22 mouse cellular contexts compared by ENCODE assay signal in genomic region chr12:72304347-72304688, GRCm38 (mm10).
A peak's percentile ranks its signal among the peaks of the same experiment; 100 is the strongest.
DNase-seq lines count a peak whose midpoint lies in the region; ATAC-seq and TF ChIP-seq lines count a peak whose summit lies in the region.
"Had no signal": no experiment of that assay in that cellular context is flagged by ENCODE, and none has a peak within 500 bp of the region (broad histone marks: within the 10 kb centered on the region; RNA-seq: fewer than 3 reads in every experiment).

No protein-coding gene starts in this region.

- TF ChIP-seq CTCF in testis, adult 2 months (IDR thresholded peaks at IDR 0.05; ENCODE audit: control insufficient read depth, insufficient read depth, insufficient replicate concordance, low read depth, low read length), result no peak

- TF ChIP-seq POLR2A in testis, adult 2 months (IDR thresholded peaks at IDR 0.05; ENCODE audit: control insufficient read depth, low read depth, low read length), result no peak

- H3K9ac ChIP-seq in hindbrain, embryonic 16.5 days (ENCODE audit: low read depth, low read length), result no peak overlapping the region
- H3K9ac ChIP-seq: embryonic facial prominence, embryonic 15.5 days; heart, embryonic 13.5 days; liver, embryonic 14.5 days; lung, embryonic 14.5 days; midbrain, embryonic 13.5 days had no signal

- DNase-seq in cerebellum, adult 11-12 months, result peak; percentile 26
- DNase-seq in cerebellum, adult 9-11 months, result no peak
- peak; percentile 57 for DNase-seq in layer of hippocampus, adult 9-11 months
- DNase-seq in layer of hippocampus, adult 9-10 months (ENCODE audit: low spot score), result no peak
- no peak for DNase-seq in testis, postnatal 10 days (ENCODE audit: low spot score)
- no peak for DNase-seq in urinary bladder, postnatal 10 days (ENCODE audit: low spot score)
- DNase-seq: adrenal gland, adult 8-10 months; gastrocnemius, postnatal 25 days; heart, adult 18-20 months; heart, postnatal 14 days; kidney, adult 18-20 months; lung, embryonic 14.5 days; right cerebral cortex, adult 18-20 months had no signal

- no peak for ATAC-seq in hindbrain, embryonic 16.5 days
- ATAC-seq: activated CD4-positive, CD25-positive, alpha-beta regulatory T cell, adult 4 months had no signal

- no peak overlapping the region for H3K27ac ChIP-seq in testis, adult 2 months (ENCODE audit: control insufficient read depth, insufficient read depth, low read depth, low read length)
- H3K27ac ChIP-seq in hindbrain, embryonic 16.5 days (ENCODE audit: low read depth, low read length), result peak overlapping the region; percentile 3; the same call in 1 of the 2 replicates
- H3K27ac ChIP-seq: embryonic facial prominence, embryonic 15.5 days; heart, embryonic 13.5 days; kidney, postnatal 0 days; liver, embryonic 14.5 days; midbrain, embryonic 13.5 days; neural tube, embryonic 13.5 days had no signal

- peak overlapping the region; percentile 51 for H3K4me3 ChIP-seq in testis, adult 2 months (ENCODE audit: control insufficient read depth, low read depth, low read length)
- no peak overlapping the region for H3K4me3 ChIP-seq in hindbrain, embryonic 16.5 days (ENCODE audit: low read length)
- H3K4me3 ChIP-seq: embryonic facial prominence, embryonic 15.5 days; heart, embryonic 13.5 days; midbrain, embryonic 13.5 days; neural tube, embryonic 13.5 days had no signal

- 23% methylated on average over 5 of the region's 5 CpGs for WGBS in hindbrain, embryonic 16.5 days

- H3K9me3 ChIP-seq in hindbrain, embryonic 16.5 days (ENCODE audit: control insufficient read depth, low read length), result no peaks in the 10 kb centered on the region
- H3K9me3 ChIP-seq: embryonic facial prominence, embryonic 15.5 days; heart, embryonic 13.5 days; midbrain, embryonic 13.5 days; neural tube, embryonic 13.5 days had no signal

- H3K4me2 ChIP-seq in hindbrain, embryonic 16.5 days (ENCODE audit: low read length), result no peak overlapping the region
- H3K4me2 ChIP-seq: embryonic facial prominence, embryonic 15.5 days; lung, embryonic 14.5 days; midbrain, embryonic 13.5 days had no signal

- H3K27me3 ChIP-seq in testis, adult 2 months (ENCODE audit: control insufficient read depth, insufficient read depth, low read length), result no peaks in the 10 kb centered on the region
- no peaks in the 10 kb centered on the region for H3K27me3 ChIP-seq in hindbrain, embryonic 16.5 days (replicated peaks; ENCODE audit: control insufficient read depth, insufficient read depth, low read length)
- H3K27me3 ChIP-seq: embryonic facial prominence, embryonic 15.5 days; midbrain, embryonic 13.5 days; neural tube, embryonic 13.5 days had no signal

- peaks cover 8% of the 10 kb centered on the region for H3K4me1 ChIP-seq in testis, adult 2 months (ENCODE audit: control insufficient read depth, insufficient read depth, low read length)
- peaks cover 17% of the 10 kb centered on the region for H3K4me1 ChIP-seq in hindbrain, embryonic 16.5 days (ENCODE audit: control insufficient read depth, insufficient read depth, low read depth, low read length)
- H3K4me1 ChIP-seq: embryonic facial prominence, embryonic 15.5 days; heart, embryonic 13.5 days had no signal

- no peaks in the 10 kb centered on the region; the same call in 1 of the 2 replicates for H3K36me3 ChIP-seq in testis, adult 2 months (ENCODE audit: control insufficient read depth, insufficient read depth, low read length)
- H3K36me3 ChIP-seq in hindbrain, embryonic 16.5 days (ENCODE audit: control insufficient read depth, insufficient read depth, low read length), result peaks cover 8% of the 10 kb centered on the region; the same call in 1 of the 2 replicates
- H3K36me3 ChIP-seq: embryonic facial prominence, embryonic 15.5 days; heart, embryonic 13.5 days had no signal

Comparison
In these comparisons a context has a peak if more than half of its experiments do, and no peak if none do; other contexts are left out.
1. DNase-seq: peak in cerebellum, adult 11-12 months (single experiment) and layer of hippocampus, adult 9-11 months (single experiment); none in cerebellum, adult 9-11 months (single experiment), layer of hippocampus, adult 9-10 months (single experiment), testis, postnatal 10 days (single experiment) and urinary bladder, postnatal 10 days (single experiment).